Mouse (Mus musculus) intestine, postnatal 0 days (tissue): ENCODE measurements at regions not wholly inside any gene's neighbourhood (a gene's known extent, or its start where the extent isn't known, plus 50 kb on each side); places are given as distances from the start of the nearest gene placed in this dataset.

ENCODE experiments used
- ATAC-seq: fragments of 200-750 bp; cut with Nextera tagmentation; 2 replicates; pipeline ENCODE4 v1.8.0; 2017; ENCODE audit warnings: mild to moderate bottlenecking, moderate TSS enrichment, moderate library complexity
- H3K27ac ChIP-seq: fragments of 300-500 bp; sonication (generic); 2 replicates; pipeline ENCODE4 v1.5.1; 2014; ENCODE audit warnings: mild to moderate bottlenecking, low read depth, low read length, moderate library complexity
- H3K27me3 ChIP-seq: fragments of 300-500 bp; sonication (generic); replicated peaks from 2 replicates; pipeline ENCODE4 v1.6.1; 2014; ENCODE audit warnings: low read length, mixed read lengths; ENCODE audit not compliant: control insufficient read depth, insufficient read depth
- H3K36me3 ChIP-seq: fragments of 300-500 bp; sonication (generic); 2 replicates; pipeline ENCODE4 v1.6.1; 2014; ENCODE audit warnings: mild to moderate bottlenecking, moderate library complexity; ENCODE audit not compliant: control insufficient read depth, insufficient read depth
- H3K4me1 ChIP-seq: fragments of 300-500 bp; sonication (generic); replicated peaks from 2 replicates; pipeline ENCODE4 v1.6.1; 2014; ENCODE audit warnings: antibody characterized with exemption, low read length, mixed read lengths; ENCODE audit not compliant: control insufficient read depth, insufficient read depth
- H3K4me2 ChIP-seq: fragments of 300-500 bp; sonication (generic); replicated peaks from 2 replicates; pipeline ENCODE4 v1.6.1; 2014; ENCODE audit warnings: low read depth, mild to moderate bottlenecking, moderate library complexity
- H3K4me3 ChIP-seq: fragments of 300-500 bp; sonication (generic); 2 replicates; pipeline ENCODE4 v1.5.1; 2014; ENCODE audit warnings: low read depth, low read length
- H3K9ac ChIP-seq: fragments of 300-500 bp; sonication (generic); 2 replicates; pipeline ENCODE4 v1.6.1; 2014; ENCODE audit warnings: mild to moderate bottlenecking, low read depth, low read length
- H3K9me3 ChIP-seq: fragments of 300-500 bp; sonication (generic); 2 replicates; pipeline ENCODE4 v1.6.1; 2016; ENCODE audit warnings: mixed run types; ENCODE audit not compliant: control insufficient read depth
- CTCF ChIP-seq: sonication (generic); IDR thresholded peaks from 2 replicates; pipeline ENCODE4 v1.5.1; 2016; ENCODE audit warnings: low read depth, mild to moderate bottlenecking, control low read depth, antibody characterized with exemption, moderate library complexity
- WGBS: fragments of 180-500 bp; shearing (Covaris S2); extraction: QIAGEN DNeasy Blood & Tissue Kit; methylation state at CpG from one replicate; pipeline ENCODE4 v1.1.7; 2014; 5-methylcytosine and 5-hydroxymethylcytosine counted together

DNA sequence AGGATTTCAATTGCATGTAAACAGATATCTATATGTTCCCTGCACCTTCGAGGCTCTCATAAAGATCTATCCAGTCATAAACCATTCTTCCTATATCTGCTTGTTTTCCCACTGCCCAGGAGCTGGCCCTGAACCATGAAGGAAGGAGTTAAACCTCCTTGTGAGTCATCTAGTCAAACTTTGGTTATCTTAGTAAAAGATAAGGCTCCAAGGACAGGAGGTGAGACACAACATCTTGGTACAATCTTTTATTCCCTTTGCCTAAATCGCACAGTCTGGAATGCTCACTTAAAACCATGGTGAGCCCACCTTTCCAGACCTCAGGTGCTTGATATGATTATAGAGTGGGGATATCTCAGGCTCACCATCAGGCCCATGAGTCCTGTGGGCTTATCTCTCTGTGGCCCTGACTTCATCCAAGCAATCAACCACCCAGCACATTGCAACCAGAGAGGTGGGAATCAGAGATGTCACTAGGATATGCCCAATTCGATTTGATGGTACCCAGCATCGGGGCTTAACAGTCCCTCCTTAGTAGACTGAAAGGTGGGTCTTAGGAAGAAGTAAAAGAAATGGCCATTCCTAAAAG, 65.2 kb upstream of the Rreb1 start:
- H3K4me1 ChIP-seq, result peaks cover 10% of the 10 kb centered on the region
- 53% methylated on average over 4 of the region's 4 CpGs for WGBS
- peak; percentile 36; the same call in 1 of the 2 replicates for ATAC-seq
- H3K9me3 ChIP-seq, result no peaks in the 10 kb centered on the region
- no peak overlapping the region for H3K4me2 ChIP-seq
- no peaks in the 10 kb centered on the region for H3K36me3 ChIP-seq
- no peaks in the 10 kb centered on the region for H3K27me3 ChIP-seq
- no peak overlapping the region for H3K9ac ChIP-seq
- TF ChIP-seq CTCF, result no peak
- H3K27ac ChIP-seq, result no peak overlapping the region
- H3K4me3 ChIP-seq, result no peak overlapping the region

DNA sequence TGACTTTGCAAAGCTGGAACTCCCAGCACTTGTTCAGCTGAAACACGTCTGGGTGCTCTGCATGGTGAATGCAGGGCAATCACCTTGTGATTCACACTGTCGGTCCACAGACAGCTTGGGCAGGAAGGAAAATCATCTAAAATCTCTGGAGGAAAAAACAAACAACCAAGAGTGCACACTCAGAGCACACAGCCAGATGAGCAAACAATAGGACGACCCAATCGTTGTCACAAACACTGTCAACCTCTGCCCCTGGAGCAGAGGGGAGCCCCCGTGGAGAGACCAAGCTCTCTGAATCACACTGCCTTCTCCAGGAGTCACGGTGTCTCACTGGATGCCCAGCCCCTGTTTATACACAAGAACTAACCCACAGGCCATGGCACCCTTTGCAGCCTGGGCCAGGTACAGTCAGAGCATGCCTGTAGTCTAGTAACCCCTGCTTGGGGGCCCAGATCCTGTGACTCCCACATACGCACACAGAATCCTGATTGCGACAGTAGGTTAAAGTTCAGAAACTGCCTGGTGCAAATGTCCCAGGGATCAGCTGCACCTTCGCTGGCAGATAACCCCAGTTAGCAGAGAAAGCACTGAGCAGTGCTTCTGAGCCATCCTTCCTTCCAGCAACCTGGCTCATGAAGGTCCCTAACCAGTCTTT, 63.0 kb upstream of the Rreb1 start:
- H3K4me2 ChIP-seq, result no peak overlapping the region
- H3K4me3 ChIP-seq, result no peak overlapping the region
- no peaks in the 10 kb centered on the region for H3K36me3 ChIP-seq
- peaks cover 10% of the 10 kb centered on the region for H3K4me1 ChIP-seq
- TF ChIP-seq CTCF, result no peak
- no peaks in the 10 kb centered on the region for H3K9me3 ChIP-seq
- WGBS, result 21% methylated on average over 9 of the region's 9 CpGs
- 0 out of 2 replicates have a peak overlapping the region, but pooled peaks have one; percentile 26 for H3K9ac ChIP-seq
- ATAC-seq, result peak; percentile 92
- no peaks in the 10 kb centered on the region for H3K27me3 ChIP-seq
- peak overlapping the region; percentile 85 for H3K27ac ChIP-seq

- peak overlapping the region; percentile 85 for H3K27ac ChIP-seq
- WGBS, result 35% methylated on average over 15 of the region's 15 CpGs
- TF ChIP-seq CTCF, result no peak
- no peaks in the 10 kb centered on the region for H3K27me3 ChIP-seq
- no peak overlapping the region for H3K4me2 ChIP-seq
- no peaks in the 10 kb centered on the region for H3K36me3 ChIP-seq
- ATAC-seq, result peak; percentile 69
- no peak overlapping the region; the same call in 1 of the 2 replicates for H3K9ac ChIP-seq
- no peaks in the 10 kb centered on the region for H3K9me3 ChIP-seq
- H3K4me1 ChIP-seq, result peaks cover 10% of the 10 kb centered on the region
- H3K4me3 ChIP-seq, result no peak overlapping the region
These were observed 62.2 kb upstream of the Rreb1 start for GRCm38 (mm10) chr13:37715770-37716693.

- Histone ChIP-seq H3K36me3 (no peaks in the 10 kb centered on the region), H3K4me1 (peaks cover 10% of the 10 kb centered on the region), H3K4me3 (no peak overlapping the region), H3K9ac (no peak overlapping the region), H3K27ac (no peak overlapping the region), H3K4me2 (no peak overlapping the region), H3K9me3 (no peaks in the 10 kb centered on the region), H3K27me3 (no peaks in the 10 kb centered on the region)
- 69% methylated on average over 1 of the region's 1 CpGs for WGBS
- ATAC-seq, result no peak
- TF ChIP-seq CTCF, result no peak
These were observed 60.4 kb upstream of the Rreb1 start for GRCm38 (mm10) chr13:37717793-37718192.

DNA sequence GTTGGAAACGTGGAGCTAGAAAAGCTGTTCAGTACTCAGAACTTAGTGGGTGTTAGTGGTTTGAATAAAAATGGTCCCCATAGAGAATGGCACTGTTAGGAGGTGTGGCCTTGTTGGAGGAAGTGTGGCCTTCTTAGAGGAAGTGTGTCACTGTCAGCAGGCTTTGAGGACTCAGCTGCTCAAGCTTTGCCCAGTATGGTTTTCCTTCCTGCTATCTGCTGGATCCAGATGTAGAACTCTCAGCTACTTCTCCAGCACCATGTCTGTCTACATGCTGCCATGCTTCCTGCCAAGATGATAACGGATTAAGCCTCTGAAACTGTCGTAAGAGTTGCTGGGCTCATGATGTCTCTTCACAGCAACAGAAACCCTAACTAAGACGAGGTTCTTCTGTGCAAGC, 59.8 kb upstream of the Rreb1 start:
- no peak overlapping the region for H3K27ac ChIP-seq
- H3K36me3 ChIP-seq, result no peaks in the 10 kb centered on the region
- TF ChIP-seq CTCF, result no peak
- H3K4me3 ChIP-seq, result no peak overlapping the region
- H3K4me2 ChIP-seq, result no peak overlapping the region
- no peak for ATAC-seq
- peaks cover 10% of the 10 kb centered on the region for H3K4me1 ChIP-seq
- H3K9me3 ChIP-seq, result no peaks in the 10 kb centered on the region
- no peak overlapping the region for H3K9ac ChIP-seq
- 76% methylated on average over 4 of the region's 4 CpGs for WGBS
- no peaks in the 10 kb centered on the region for H3K27me3 ChIP-seq
